Mouse (Mus musculus) CH12.LX (cell line): ENCODE measurements around the gene Fndc10.

ENCODE experiments used
- CTCF ChIP-seq, 2 experiments: IDR thresholded peaks in 1 of 2; conservative IDR thresholded peaks in 1 of 2; 2 replicates each; pipeline ENCODE4 v1.5.1; 2011 to 2012; ENCODE audit warnings: low read depth in 2 of 2, low read length in 2 of 2, improper control_type of control experiment in 1 of 2, inconsistent platforms in 1 of 2, mild to moderate bottlenecking in 1 of 2, moderate library complexity in 1 of 2
- GABPA ChIP-seq: IDR thresholded peaks from 2 replicates; pipeline ENCODE4 v1.6.1; 2012; ENCODE audit warnings: low read depth, low read length, improper control_type of control experiment, inconsistent platforms; ENCODE audit not compliant: insufficient replicate concordance
- MAX ChIP-seq: IDR thresholded peaks from 2 replicates; pipeline ENCODE4 v1.6.1; 2011; ENCODE audit warnings: low read length, improper control_type of control experiment

DNA sequence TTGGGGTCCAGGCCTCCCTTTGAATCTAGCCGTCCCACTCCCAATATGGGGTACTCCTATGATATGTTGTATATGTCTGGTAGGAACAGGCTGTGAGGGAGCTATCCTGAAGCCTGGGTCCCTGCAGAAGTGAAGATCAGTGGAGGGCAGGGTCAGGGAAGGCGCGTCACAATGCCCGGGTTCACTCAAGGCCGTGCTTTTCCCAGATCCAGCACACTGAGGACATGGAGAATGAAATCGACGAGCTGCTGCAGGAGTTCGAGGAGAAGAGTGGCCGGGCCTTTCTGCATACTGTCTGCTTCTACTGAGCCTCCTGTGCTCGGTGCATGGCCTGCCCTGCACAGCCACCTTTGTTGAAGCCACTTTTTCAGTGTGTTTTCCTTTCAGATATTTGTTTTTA lies 39.1 kb downstream of the Fndc10 start:
- no peak for TF ChIP-seq CTCF (conservative IDR thresholded peaks at IDR 0.05 in 1 of 2, IDR thresholded peaks at IDR 0.05 in 1 of 2; ENCODE audit: low read depth in 2 of 2, low read length in 2 of 2)
- no peak for TF ChIP-seq GABPA
- no peak for TF ChIP-seq MAX
